Mouse (Mus musculus): Measurements from ENCODE around the gene Mpz. TPM values are rescaled to one million over a fixed set of nuclear protein-coding genes. Genes with fewer than 3 reads are reported as not detected.

Mpz gene
- total RNA-seq (2018; cell fraction: chromatin; rRNA removed), result not detected
- under 1 TPM in 18 of 26 experiments, not detected in 8; 0.03 to 0.34 (median 0.10) TPM for total RNA-seq (2018; cell fraction: cytosol; rRNA removed)
- total RNA-seq (2018; cell fraction: nucleus; rRNA removed), result not detected
- polyA plus RNA-seq (2018), result 0.25 TPM in 1 of 3 replicates, not detected in the others

GRCm38 (mm10) chr1:171149974-171150760, at the start of gene Mpz, which contains the start of gene Sdhc:
Gene Mpz, plus strand, starts transcription at chr1:171150711.
Gene Sdhc, minus strand, starts transcription at chr1:171150603.
- Histone ChIP-seq H3K27ac (peak within 1 kb of the TSS; percentile 88), H3K4me3 (ENCODE audit: inconsistent target) (peak within 1 kb of the TSS; percentile 99), H3K79me2 (ENCODE audit: inconsistent target) (peaks cover 52% of the 10 kb centered on the region), H3K36me3 (ENCODE audit: inconsistent target) (peaks cover 11% of the 10 kb centered on the region; the same call in 1 of the 2 replicates)
- under 1% methylated on average over 34 of the region's 34 CpGs for WGBS (ENCODE audit: missing documents)

DNA sequence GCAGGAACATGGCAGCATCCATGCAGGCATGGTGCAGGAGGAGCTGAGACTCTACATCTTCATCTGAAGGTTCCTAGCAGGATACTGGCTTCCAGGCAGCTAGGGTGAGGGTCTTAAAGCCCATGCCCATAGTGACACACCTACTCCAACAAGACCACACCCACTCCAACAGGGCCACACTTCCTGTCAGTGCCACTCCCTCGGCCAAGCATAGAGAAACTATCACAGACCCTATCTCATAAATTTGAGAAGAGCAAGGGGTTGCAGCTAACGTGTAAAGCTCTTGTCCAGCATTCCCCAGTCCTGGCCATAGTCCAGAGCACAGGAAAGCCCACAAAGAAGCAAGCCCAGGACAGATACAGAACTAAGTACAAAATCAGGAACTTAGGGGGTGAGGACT, 49.5 kb upstream of the Mpz start:
- WGBS (ENCODE audit: missing documents), result 63% methylated on average over 2 of the region's 2 CpGs
- Histone ChIP-seq H3K4me3 (ENCODE audit: inconsistent target) (no peak overlapping the region), H3K27ac (no peak overlapping the region), H3K36me3 (ENCODE audit: inconsistent target) (no peaks in the 10 kb centered on the region), H3K79me2 (ENCODE audit: inconsistent target) (no peaks in the 10 kb centered on the region)

DNA sequence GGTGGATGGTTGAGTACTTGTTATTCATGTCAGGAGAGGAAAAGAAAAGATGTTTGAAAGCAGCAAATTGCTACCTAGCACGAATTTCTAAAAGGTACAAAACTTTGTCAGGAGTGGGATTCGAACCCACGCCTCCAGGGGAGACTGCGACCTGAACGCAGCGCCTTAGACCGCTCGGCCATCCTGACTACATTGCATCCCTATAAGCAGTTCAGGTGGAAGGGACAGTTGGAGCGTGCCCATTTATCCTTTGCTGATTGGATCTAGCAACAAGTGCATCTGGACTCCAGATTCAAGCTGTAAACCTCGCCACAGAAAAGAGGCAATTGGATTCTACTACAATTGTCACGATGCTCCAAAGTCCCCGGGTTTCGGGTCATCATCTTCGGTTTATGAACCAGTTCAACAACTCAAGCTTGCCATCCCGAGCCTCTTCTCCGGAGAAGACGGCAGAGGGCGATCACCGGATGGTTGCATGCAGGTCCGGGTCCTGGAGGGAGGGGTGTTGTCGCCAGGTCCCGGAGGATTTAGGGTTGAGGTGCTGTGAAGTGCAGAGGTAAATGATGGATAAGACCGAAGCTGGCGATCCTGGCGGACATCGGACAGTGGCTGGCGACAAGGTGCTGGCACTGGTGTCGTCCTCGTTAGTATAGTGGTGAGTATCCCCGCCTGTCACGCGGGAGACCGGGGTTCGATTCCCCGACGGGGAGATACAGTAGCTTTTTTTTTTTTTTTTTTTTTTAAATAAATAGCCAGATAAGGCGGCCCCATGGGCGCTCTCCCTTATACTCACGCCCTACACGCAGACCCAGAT, 48.6 kb upstream of the Mpz start:
- WGBS (ENCODE audit: missing documents), result 1% methylated on average over 36 of the region's 40 CpGs
- H3K36me3 ChIP-seq (ENCODE audit: inconsistent target), result no peaks in the 10 kb centered on the region
- H3K27ac ChIP-seq, result no peak overlapping the region
- peak overlapping the region; percentile 59 for H3K4me3 ChIP-seq (ENCODE audit: inconsistent target)
- H3K79me2 ChIP-seq (ENCODE audit: inconsistent target), result no peaks in the 10 kb centered on the region

GRCm38 (mm10) chr1:171102547-171103177, 47.8 kb upstream of the Mpz start:
- H3K36me3 ChIP-seq (ENCODE audit: inconsistent target), result no peaks in the 10 kb centered on the region
- H3K79me2 ChIP-seq (ENCODE audit: inconsistent target), result no peaks in the 10 kb centered on the region
- H3K4me3 ChIP-seq (ENCODE audit: inconsistent target), result peak overlapping the region; percentile 59
- H3K27ac ChIP-seq, result no peak overlapping the region
- WGBS (ENCODE audit: missing documents), result under 1% methylated on average over 35 of the region's 35 CpGs

GRCm38 (mm10) chr1:171103179-171103840, 47.2 kb upstream of the Mpz start:
- H3K27ac ChIP-seq, result no peak overlapping the region
- no peaks in the 10 kb centered on the region for H3K79me2 ChIP-seq (ENCODE audit: inconsistent target)
- peak overlapping the region; percentile 59 for H3K4me3 ChIP-seq (ENCODE audit: inconsistent target)
- H3K36me3 ChIP-seq (ENCODE audit: inconsistent target), result no peaks in the 10 kb centered on the region
- WGBS (ENCODE audit: missing documents), result 15% methylated on average over 10 of the region's 10 CpGs

DNA sequence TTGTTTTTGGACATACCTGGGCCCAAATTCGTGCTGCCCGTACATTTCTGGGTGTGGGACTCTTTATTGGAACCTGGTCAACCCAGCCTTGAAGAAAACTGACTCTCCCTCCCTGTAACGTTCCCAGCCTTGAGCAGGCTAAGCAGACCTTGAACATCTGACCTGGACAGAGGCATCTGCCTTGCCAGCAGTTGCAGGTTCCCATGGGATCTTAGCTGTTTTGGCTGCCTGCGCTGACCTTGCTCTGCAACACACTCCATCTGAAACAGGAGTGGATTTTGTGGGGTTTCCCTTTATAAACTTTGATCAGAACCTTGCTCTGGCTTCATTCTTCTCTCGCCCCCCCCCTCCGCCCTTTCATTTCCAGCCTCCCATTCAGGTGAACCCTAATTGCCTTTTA, 45.3 kb upstream of the Mpz start:
- WGBS (ENCODE audit: missing documents), result 96% methylated on average over 6 of the region's 6 CpGs
- H3K4me3 ChIP-seq (ENCODE audit: inconsistent target), result no peak overlapping the region
- no peaks in the 10 kb centered on the region for H3K79me2 ChIP-seq (ENCODE audit: inconsistent target)
- H3K27ac ChIP-seq, result no peak overlapping the region
- H3K36me3 ChIP-seq (ENCODE audit: inconsistent target), result no peaks in the 10 kb centered on the region

GRCm38 (mm10) chr1:171109620-171110019, 40.9 kb upstream of the Mpz start:
- no peak overlapping the region for H3K4me3 ChIP-seq (ENCODE audit: inconsistent target)

DNA sequence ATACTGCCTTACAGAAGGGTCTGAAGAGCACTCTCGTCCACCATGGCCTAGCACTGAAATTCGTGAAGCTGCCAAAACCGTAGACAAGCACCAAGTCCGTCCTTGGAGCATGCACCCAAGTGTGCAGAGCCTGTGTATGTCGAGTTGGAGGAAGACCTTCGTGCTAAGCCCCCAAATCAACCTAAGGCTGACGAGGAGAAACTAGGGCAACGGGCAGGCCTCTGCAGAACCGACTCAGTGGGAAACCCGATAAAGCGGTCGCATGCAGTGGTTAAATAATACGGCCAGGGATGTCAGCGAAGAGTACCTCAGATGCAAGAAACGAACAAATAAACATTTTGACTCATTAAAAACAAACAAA, 39.9 kb upstream of the Mpz start:
- H3K36me3 ChIP-seq (ENCODE audit: inconsistent target), result no peaks in the 10 kb centered on the region
- whole genome bisulfite sequencing (ENCODE audit: missing documents), result 50% methylated on average over 15 of the region's 15 CpGs
- H3K27ac ChIP-seq, result no peak overlapping the region

More at GRCm38 (mm10) chr1:171109620-171110019, 40.9 kb upstream of the Mpz start:
- H3K79me2 ChIP-seq (ENCODE audit: inconsistent target), result no peaks in the 10 kb centered on the region
- H3K36me3 ChIP-seq (ENCODE audit: inconsistent target), result no peaks in the 10 kb centered on the region
- H3K27ac ChIP-seq, result no peak overlapping the region
- WGBS (ENCODE audit: missing documents), result 88% methylated on average over 9 of the region's 9 CpGs

DNA sequence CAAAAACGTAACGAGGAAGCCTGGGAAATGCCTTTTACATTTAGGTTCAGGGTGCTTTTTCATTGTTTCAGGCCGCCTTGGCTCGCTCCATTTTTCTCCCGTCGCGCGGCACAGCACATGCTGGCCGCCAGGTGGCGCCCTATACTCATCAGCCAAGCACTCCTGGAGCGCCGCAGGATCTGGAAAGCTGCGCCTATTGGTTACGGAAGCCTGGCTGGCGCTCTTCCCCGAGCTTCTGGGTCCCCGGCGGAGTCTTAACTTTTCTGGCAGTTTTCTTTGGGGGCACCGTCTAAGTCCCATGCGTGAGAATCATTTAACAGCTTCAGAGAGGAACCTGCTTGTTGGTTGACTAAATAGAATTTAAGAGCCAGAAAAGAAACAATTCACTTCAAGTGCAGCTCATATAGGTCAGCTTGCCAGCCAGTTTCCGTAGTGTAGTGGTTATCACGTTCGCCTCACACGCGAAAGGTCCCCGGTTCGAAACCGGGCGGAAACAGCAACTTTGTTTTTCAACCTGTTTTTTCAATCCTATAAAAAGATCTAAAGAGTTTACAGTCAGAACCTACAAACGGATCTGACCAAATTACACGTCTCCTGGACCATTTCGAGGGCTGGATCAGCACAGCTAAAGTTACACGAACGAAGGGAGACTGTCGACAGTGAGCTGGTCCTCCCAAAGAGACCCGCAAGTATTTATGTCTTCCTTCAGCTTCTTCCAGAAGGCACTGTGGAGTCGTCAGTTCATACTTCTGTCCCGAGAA, 39.3 kb upstream of the Mpz start:
- Histone ChIP-seq H3K79me2 (ENCODE audit: inconsistent target) (no peaks in the 10 kb centered on the region), H3K36me3 (ENCODE audit: inconsistent target) (no peaks in the 10 kb centered on the region), H3K27ac (peak overlapping the region; percentile 61), H3K4me3 (ENCODE audit: inconsistent target) (peak overlapping the region; percentile 54)
- under 1% methylated on average over 37 of the region's 38 CpGs for WGBS (ENCODE audit: missing documents)

More for the DNA sequence above, 39.9 kb upstream of the Mpz start:
- Histone ChIP-seq H3K79me2 (ENCODE audit: inconsistent target) (no peaks in the 10 kb centered on the region), H3K4me3 (ENCODE audit: inconsistent target) (peak overlapping the region; percentile 54; the same call in 1 of the 2 replicates)

- Histone ChIP-seq H3K36me3 (ENCODE audit: inconsistent target) (no peaks in the 10 kb centered on the region), H3K79me2 (ENCODE audit: inconsistent target) (no peaks in the 10 kb centered on the region), H3K4me3 (ENCODE audit: inconsistent target) (peak overlapping the region; percentile 54), H3K27ac (peak overlapping the region; percentile 61)
- 1% methylated on average over 15 of the region's 15 CpGs for whole genome bisulfite sequencing (ENCODE audit: missing documents)
These were observed 38.5 kb upstream of the Mpz start for GRCm38 (mm10) chr1:171111781-171112575.

DNA sequence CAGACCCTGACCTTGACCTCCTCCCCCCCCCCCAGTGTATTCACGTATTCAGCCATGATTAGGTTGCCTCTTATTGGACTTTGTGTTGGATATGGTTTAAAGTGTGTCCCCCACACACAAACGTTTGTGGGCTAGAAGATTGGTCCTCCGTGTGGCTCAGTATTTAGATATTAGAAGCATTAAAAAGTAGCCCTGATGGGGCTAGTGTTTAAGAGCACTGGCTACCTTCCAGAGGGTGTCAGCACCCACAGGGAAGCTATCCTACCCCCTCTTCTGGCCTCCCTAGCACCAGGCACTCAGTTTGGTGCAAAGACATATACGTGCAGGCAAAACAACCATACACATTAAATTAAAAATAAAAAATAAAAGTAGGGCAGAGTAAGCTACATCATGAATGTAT, 37.5 kb upstream of the Mpz start:
- Histone ChIP-seq H3K79me2 (ENCODE audit: inconsistent target) (no peaks in the 10 kb centered on the region), H3K4me3 (ENCODE audit: inconsistent target) (no peak overlapping the region), H3K36me3 (ENCODE audit: inconsistent target) (no peaks in the 10 kb centered on the region), H3K27ac (peak overlapping the region; percentile 71; the same call in 1 of the 2 replicates)
- WGBS (ENCODE audit: missing documents), result 75% methylated on average over 3 of the region's 4 CpGs

GRCm38 (mm10) chr1:171113873-171114299, 36.6 kb upstream of the Mpz start, which contains the start of gene Cfap126:
Gene Cfap126, plus strand, starts transcription at chr1:171113918.
- WGBS (ENCODE audit: missing documents), result under 1% methylated on average over 24 of the region's 24 CpGs
- Histone ChIP-seq H3K4me3 (ENCODE audit: inconsistent target) (peak within 1 kb of the TSS; percentile 38), H3K79me2 (ENCODE audit: inconsistent target) (no peaks in the 10 kb centered on the region), H3K27ac (peak within 1 kb of the TSS; percentile 71), H3K36me3 (ENCODE audit: inconsistent target) (no peaks in the 10 kb centered on the region)

DNA sequence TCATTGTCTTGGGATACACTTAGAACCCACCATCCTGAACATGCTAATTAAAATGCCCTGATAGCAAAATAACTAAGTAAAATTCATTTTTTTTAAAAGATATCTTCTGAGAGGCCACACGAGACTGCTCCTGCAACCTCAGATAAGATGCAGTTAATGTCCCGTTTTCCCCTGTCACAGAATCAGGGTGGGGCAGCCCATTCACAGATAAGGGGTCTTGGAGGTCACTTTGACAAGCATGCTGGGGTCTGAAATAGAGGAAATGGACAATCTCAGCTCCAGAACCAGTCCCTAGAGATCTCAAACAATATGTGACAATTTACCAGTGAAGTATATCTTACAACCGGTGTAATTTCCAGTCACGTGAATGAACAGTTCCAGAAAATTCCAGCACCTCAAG, 34.2 kb upstream of the Mpz start:
- Histone ChIP-seq H3K4me3 (ENCODE audit: inconsistent target) (no peak overlapping the region), H3K79me2 (ENCODE audit: inconsistent target) (no peaks in the 10 kb centered on the region), H3K27ac (no peak overlapping the region), H3K36me3 (ENCODE audit: inconsistent target) (no peaks in the 10 kb centered on the region)
- WGBS (ENCODE audit: missing documents), result 92% methylated on average over 4 of the region's 4 CpGs
